Mouse (Mus musculus) kidney, adult 18-20 months (tissue): Measurements from ENCODE around the gene Tmem89.

Source experiments
- DNase-seq: peaks from one replicate; pipeline ENCODE4 v3.0.0; 2021

Gene Tmem89

DNA sequence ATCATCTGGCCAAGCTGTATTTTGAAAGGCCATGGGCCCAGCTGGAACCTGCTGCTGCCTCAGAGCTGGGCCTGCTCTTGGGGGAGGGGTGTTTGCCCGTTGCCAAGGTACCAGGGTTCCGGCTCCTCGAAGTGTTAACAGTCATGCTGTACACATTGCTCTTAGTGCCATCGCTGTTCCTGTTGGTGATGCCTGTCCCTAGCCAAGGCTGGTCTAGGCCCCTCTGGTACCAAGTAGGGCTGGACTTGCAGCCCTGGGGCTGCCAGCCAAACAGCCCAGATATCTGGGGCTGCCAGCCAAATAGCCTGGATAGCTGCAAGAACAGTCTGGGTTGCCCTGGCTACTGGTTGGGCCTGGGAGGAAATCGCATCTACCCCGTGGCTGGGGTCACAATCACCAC lies at the start of gene Tmem89:
Tmem89 (plus strand) TSS at position 129 of the 400 bp plus-strand sequence.
- no peak for DNase-seq

DNA sequence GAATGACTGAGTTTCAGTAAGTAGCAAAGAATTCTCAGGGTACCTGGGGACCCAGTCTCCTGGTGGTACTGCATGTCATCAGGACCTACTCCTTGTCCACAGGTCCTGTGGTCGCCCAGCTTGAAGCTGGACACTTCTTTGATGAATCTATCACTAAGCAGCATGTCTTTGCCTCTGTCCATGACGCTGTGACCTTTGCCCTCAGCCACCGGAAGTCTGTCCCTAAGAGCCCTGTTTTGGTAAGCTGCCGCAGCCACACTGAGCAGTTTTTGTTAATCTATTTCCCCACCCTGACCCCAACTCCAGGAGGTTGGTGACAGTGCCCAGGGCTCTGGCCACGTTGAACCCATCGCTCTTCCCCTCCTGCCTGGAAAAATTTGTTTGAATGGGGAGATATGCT lies 2.1 kb upstream of the Tmem89 start:
- DNase-seq: no peak

DNA sequence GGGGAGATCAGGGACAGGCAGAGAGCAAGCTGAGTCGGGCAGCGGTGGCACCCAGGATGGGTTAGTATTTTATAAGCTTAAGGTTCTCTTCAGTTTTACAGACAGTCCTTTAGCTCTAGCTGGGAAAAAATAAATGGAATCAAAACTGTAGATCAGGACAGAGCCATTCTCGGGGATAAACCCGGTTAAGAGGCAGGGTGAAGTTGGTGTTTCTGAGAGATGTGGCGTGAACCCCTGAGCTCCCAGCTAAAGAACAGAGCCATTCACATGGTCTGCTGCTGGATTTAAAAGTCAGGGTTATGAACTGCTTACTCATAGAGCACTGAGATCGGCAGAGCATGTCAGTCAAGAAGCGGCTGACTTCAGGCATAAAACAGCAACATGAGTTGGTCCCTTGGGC lies 1.3 kb upstream of the Tmem89 start:
- no peak for DNase-seq

DNA sequence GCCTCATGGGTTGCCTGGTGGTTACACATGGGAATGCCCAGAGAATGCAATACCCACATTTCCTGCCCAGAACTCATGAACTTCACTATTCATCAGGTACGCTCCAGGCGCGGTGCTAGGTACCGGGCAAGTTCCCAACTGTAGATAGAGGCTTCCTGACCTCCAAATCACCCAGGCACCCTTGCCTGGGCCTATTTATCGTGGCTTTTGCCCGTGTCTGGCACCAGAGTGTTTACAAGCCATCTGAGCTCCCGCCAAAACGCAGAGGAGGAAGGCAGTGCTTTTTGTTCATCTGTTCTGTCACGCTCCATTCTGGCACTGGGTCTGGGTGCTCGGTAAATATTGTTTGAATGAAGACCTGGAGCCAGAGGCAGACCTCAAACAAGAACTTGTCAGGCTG lies 798 bp upstream of the Tmem89 start:
- no peak for DNase-seq

DNA sequence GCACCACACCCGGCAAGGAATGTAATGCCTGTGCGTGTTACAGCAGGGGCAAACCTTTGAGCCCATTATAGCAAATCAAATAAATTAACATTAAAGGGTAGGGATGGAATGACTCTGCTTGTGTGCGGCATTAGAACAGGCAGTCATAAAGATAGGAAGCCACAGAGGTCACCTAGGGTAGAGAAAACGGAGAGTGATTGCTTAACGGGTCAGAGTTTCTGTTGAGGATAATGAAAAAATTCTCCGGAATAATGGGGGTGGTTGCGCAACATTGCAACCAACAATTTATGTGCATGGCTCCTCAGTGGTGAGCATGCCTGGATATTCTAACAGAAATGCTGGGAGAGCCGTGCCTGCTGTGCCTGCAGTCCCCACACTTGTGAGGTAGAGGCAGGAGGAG lies 11.5 kb downstream of the Tmem89 start:
- DNase-seq: no peak

DNA sequence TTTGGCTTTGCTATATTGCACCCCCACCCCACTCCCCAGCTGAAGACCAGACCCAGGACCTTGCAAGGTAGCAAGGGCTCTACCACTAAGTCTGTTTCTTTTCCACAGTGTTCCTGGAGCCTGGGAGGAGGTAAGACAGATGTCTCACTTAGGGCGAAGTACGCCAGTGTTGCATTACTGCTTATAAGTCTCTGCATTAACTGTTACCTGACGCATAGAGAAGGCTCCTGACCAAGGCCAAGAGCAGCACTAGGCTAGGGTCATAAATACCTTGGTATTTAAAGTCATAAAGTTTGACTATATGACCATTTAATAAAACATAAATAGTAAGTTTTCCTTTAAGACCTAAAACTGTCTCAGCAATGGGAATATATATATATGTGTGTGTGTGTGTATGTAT lies 14.0 kb downstream of the Tmem89 start:
- DNase-seq: no peak

DNA sequence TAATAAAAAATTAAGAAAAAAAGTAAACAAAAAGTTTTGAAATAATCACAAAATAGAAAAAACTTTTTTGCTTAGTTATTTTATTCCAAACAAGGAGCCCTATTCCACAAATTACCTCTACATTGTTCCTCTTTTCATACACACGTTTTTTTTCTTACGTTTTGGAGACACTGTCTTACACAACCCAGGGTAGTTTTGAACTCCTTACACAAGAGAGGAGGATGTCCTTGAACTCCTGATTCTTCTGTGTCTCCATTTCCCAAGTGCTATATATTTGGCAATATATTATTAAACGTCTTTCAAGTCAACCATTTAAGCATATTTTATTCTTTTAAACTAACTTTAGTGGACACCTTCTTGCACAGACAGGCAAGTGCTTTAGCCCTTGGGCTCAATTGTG lies 21.6 kb downstream of the Tmem89 start:
- DNase-seq: no peak

DNA sequence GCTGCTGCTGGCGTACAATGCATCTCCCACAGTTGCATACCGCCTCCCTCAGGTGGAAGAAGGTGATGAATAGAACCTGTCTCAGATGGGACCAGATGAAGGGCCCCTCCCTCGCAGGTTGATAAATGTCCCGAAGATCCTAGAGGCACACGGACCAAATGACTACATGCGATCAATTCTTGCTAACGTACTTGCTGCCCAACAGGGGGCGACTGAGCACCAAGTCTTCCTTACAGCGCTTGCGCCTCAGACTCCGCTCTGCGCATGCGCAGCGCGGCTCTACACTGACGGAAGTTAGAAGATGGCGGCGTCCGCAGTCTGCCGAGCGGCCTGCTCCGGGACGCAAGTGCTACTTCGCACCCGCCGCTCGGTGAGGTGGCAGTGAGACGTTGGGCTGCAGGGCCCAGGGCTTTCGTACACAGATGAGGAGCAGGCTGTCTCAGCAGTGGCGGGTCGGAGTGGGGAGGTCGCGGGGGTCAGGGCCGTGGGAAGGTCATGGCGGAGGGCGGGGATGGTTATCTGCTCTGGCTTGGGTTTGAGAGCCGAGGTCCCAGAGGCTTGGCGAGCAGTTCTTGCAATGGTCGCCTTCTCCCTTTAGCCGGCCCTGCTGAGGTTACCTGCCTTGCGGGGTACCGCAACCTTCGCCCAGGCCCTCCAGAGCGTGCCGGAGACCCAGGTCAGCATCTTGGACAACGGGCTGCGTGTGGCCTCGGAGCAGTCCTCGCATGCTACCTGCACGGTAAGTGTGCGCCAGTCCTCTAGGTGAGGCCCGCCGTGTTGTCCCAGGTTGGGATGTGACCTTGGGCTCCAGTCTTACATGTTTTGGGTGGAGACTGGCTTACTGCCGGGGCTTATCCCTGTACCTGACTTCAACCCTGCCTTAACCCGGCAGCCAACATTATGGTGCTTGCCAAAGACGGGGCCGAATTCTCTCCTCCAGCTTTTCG lies 22.3 kb downstream of the Tmem89 start, which contains the start of gene Uqcrc1:
Uqcrc1 (plus strand) TSS at position 216 of the 947 bp plus-strand sequence.
- peak; percentile 95 for DNase-seq

DNA sequence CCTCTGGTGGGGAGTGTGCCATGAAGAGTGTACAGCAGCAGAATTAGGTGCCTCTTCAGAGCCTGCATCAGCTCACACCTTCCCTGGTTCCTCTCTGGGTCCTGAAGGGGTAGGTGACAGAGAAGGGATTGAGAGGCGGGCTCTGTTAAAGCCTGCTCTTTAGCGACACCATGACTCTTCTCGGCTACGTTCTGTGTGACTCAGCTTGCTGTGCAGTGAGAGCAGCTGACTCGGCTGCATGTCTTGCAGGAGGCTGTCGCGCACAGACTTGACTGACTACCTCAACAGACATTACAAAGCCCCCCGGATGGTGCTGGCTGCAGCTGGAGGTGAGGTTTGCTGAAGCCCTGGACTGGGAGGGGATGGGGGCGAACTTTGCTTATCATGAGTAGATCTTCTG lies 30.7 kb downstream of the Tmem89 start:
- no peak for DNase-seq

DNA sequence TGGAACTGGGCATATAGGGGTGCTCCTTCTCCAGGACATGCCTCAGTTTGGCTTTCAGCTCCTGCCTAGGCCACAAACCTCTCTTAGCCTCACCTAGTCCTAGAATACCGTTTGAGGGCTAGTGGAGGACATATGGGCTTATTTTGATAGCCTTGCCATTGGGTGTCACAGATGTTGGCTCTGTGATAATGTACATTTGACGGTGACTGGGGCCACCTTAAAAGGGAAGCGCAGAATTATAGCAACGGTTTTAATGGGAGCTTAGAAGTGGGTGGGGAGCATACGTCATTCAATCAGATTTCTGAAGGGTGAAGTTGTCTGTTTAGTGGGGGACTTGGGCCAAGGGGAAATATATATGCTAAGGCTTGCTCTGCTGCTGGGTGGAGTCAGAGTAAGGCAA lies 31.2 kb downstream of the Tmem89 start:
- DNase-seq: no peak

DNA sequence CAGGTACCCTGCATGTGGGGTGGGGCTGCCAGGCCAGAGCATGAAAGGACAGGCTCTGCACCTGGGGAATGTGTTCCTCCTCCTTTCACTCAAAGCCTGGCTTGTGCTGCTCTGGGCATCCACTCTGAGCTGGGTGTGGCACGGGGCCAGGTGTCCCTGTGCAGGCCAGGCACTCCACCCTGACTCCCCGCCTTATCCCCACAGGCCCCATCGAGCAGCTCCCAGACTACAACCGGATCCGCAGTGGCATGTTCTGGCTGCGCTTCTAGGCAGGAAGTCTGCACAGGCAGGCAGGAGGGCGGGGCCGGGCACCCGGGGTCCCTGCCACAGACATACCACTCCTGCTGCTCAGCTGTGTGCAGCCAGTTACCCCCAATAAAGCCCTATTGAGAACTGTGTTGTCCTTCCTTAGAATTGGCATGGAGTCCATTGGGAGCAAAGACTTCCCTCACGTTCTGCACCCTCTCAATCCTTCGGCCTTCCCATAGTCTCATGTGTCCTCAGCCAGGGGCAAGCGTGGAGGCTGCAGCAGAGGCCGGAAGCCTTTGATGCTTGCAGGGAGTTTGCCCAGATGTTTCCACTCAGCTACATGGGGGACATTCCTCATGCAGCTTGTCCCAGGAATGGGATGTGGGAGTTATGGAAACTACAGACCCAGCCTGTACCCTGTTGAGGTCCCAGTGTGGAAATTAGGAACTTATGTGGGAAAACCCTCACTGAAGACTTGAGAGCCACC lies 35.0 kb downstream of the Tmem89 start:
- peak; percentile 10 for DNase-seq

DNA sequence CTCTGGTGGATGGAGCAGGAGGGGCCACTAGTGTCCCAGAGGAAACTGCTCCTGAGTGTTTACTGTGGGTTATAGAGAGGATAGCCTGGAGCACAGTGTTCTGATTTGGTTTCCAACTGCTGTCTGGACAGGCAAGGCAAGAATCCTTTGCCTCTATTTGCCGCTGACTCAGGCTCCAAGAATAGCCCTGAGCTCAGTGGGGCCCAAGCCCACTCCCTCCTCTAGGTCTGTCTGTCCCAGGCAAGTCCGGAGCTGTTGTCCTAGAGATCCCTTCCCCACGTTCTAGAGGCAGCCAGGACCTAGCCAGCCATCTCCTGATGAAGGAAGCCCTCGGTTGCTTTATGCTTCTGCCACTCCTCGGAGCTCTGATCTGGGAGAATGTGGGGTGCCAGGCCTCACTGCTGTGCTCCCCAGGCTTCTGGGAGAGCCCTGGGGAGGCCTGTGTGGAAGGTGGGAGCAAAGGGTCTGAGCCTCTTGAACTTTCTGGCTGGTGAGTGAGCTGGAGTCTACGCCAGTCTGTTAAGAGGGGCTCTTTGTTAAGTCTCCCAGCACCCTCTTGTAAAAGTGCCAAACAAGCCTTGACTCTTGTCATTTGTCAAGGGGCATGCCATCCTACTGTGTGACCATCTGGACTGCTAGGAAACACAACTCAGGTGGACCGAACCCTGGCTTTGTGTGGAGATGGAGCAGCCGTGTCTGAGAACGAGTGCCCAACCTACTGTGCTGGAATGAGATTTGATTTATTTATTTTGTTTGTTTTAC lies 35.7 kb downstream of the Tmem89 start:
- no peak for DNase-seq

DNA sequence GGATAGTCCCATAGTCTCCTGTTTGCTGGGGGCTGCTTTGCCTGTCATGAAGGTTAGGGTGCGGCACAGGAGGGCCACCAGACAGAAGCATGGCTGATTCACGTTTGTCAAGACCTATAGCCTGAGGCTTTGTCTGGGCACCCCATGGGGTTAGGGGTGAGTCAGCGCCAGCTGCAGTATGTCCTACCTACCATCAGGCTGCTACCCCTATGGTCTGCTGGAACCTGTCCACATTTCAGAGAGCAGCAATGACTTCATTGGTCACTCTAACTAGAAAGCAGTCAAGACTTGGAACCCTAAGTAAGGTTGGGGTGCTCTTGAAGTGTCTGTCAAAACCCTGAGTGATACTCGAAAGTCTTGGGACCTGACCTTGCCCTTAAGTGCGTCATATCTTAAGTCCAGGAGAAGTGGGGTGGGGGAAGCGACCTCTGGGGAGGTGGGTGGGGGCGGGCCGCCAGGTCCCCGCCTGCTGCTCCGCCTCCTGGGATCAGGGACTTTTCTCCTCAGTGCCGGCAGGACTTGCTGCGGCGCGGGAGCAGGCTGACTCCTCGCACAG lies 38.7 kb downstream of the Tmem89 start, which contains the start of gene Col7a1:
Col7a1 (plus strand) TSS at position 506 of the 556 bp plus-strand sequence.
- DNase-seq: no peak

DNA sequence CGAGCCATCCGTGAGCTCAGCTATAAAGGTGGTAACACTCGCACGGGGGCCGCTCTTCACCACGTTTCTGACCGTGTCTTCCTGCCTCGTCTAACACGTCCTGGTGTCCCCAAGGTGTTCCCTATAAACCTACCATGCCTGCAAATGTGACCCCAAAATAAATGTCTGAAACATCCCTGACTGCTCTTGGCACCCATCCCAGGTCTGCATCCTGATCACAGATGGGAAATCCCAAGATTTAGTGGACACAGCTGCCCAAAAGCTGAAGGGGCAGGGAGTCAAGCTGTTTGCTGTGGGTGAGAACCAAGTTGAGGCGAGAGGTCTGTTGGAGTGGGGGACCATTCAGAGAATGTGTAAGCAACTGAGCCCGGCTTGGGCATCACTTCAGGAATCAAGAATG lies 40.8 kb downstream of the Tmem89 start:
- DNase-seq: no peak

DNA sequence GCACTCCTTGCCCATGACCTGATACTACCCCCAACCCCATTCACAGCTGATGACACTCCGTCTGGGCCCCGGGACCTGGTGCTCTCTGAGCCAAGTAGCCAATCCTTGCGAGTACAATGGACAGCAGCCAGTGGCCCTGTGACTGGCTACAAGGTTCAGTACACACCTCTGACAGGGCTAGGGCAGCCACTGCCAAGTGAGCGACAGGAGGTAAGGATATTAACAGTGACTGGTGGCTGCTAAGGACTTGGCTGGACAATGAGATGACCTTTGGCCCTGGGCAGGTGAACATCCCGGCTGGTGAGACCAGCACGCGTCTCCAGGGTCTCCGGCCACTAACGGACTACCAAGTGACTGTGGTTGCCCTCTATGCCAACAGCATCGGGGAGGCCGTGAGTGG lies 41.4 kb downstream of the Tmem89 start:
- DNase-seq: peak; percentile 37

DNA sequence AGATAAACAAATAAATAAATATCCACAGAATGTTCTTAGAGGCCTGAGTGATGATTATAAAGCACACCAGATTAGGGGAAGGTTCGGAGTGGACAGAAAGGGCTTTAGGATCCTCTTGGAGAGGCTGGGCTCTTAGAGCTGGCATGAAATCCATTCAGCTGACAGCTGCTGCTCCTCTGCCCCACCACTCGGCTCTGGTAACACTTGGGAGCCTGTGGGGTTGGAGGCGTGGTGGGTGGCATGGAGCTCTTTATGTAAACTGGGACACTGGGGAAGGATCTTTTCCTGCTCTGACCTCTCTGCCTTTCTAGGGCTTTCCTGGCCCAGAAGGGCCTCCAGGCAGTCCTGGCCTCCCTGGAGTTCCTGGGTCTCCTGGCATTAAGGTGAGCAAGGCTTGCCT lies 49.2 kb downstream of the Tmem89 start:
- DNase-seq: no peak

DNA sequence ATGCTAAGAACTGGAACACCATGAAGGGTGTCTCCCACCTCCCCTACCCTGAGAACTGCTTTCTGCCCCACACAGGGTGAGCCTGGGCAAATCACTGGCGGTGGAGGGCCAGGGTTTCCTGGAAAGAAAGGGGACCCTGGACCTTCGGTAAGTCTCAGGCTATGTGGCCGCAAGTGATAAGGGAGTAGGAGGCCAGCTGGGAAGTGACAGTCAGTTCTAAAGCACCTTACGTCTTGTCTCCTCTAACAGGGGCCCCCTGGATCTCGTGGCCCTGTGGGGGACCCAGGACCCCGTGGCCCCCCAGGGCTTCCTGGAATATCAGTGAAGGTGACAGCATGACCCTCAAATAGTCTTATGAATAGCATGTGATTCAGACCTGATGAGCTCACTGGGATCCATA lies 49.9 kb downstream of the Tmem89 start:
- no peak for DNase-seq
